Mouse (Mus musculus): ENCODE results near the gene Pla2g10.

DNA sequence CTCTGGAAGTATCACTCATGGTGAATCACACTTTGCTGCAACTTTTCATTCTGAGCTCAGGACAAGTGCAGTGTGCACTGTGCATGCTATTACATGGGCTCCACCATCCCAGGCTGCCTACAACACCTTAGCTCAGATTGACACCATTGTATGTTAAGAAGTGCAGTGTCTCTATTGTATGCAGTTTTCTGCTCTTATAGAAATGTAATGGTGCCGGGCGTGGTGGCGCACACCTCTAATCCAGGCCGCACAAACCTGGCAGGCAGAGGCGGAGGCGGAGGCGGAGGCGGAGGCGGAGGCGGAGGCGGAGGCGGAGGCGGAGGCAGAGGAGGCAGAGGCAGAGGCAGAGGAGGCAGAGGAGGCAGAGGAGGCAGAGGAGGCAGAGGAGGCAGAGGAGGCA lies 19.8 kb upstream of the Pla2g10 start:
- TF ChIP-seq CTCF (IDR thresholded peaks at IDR 0.05; ENCODE audit: low read depth), result no peak
- TF ChIP-seq EP300 (IDR thresholded peaks at IDR 0.05; ENCODE audit: low read depth), result no peak

Data from liver, postnatal 0 days (tissue).